23 mouse cellular contexts compared by ENCODE assay signal in the genomic region with DNA sequence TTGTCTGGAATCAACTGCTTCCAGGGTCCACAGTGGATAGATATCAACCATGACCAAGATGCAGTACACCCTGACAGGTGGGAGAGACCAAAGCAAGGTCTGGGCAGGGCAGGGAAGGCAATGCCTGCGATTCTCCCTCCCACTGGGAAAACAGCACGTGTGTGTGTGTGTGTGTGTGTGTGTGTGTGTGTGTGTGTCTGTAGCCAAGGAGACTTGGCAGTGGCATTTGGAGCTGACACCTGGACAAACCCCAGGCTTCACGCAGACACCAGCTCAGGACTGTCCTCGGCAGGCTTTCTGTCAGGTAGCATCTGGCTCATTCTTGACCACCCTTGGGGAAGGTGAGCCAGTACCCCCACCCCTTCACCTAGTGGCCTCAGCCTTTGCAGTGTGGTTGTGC. TPM values are rescaled to one million over a fixed set of nuclear protein-coding genes. Genes with fewer than 3 reads are reported as not detected.
DNase-seq lines count a peak whose midpoint lies in the region; TF ChIP-seq lines count a peak whose summit lies in the region.
"Had no signal": no experiment of that assay in that cellular context is flagged by ENCODE, and none has a peak within 500 bp of the region (broad histone marks: within the 10 kb centered on the region; RNA-seq: fewer than 3 reads in every experiment).

No protein-coding gene starts in this region.

- intact Hi-C loops in gastrocnemius, adult 2 months (cut with DNase I): no loop called here

- peaks cover 72% of the 10 kb centered on the region for H3K4me1 ChIP-seq in brown adipose tissue, adult 24 weeks (ENCODE audit: control insufficient read depth, insufficient read depth, insufficient read length, low read length)

- DNase-seq in adrenal gland, postnatal 14 days: peak; percentile 49
- DNase-seq in adrenal gland, adult 8-10 months: no peak
- no peak for DNase-seq in gastrocnemius, adult 2 months
- no peak for DNase-seq in gastrocnemius, adult 18-20 months (ENCODE audit: low spot score)
- no peak for DNase-seq in layer of hippocampus, adult 2 months (ENCODE audit: low spot score in 2 of 2)
- DNase-seq in layer of hippocampus, adult 18-20 months (ENCODE audit: low spot score in 2 of 2): no peak
- no peak for DNase-seq in lung, postnatal 10 days
- DNase-seq: cerebellum, adult 11-12 months; cerebellum, adult 9-10 months; cerebellum, postnatal 36 days; gastrocnemius, postnatal 14 days; heart, adult 11 months; heart, postnatal 14 days; heart, postnatal 4 days; kidney, adult 11 months had no signal

- TF ChIP-seq CTCF in gastrocnemius, adult 2 months (IDR thresholded peaks at IDR 0.05): no peak
- TF ChIP-seq CTCF in layer of hippocampus, adult 2 months (conservative IDR thresholded peaks at IDR 0.05): no peak

- H3K4me3 ChIP-seq in gastrocnemius, adult 2 months: no peak overlapping the region
- H3K4me3 ChIP-seq in layer of hippocampus, adult 2 months: no peak overlapping the region
- no peak overlapping the region for H3K4me3 ChIP-seq in brown adipose tissue, adult 24 weeks (ENCODE audit: insufficient read depth, low read depth, low read length)
- H3K4me3 ChIP-seq: embryonic facial prominence, embryonic 12.5 days; embryonic facial prominence, embryonic 15.5 days; forebrain, embryonic 15.5 days; heart, embryonic 12.5 days; heart, embryonic 15.5 days; hindbrain, embryonic 15.5 days; intestine, embryonic 15.5 days had no signal

- peak overlapping the region; percentile 16; the same call in 1 of the 2 replicates for H3K27ac ChIP-seq in gastrocnemius, adult 2 months
- peak overlapping the region; percentile 9; the same call in 1 of the 2 replicates for H3K27ac ChIP-seq in layer of hippocampus, adult 2 months
- H3K27ac ChIP-seq in brown adipose tissue, adult 24 weeks (replicated peaks; ENCODE audit: low read depth, low read length): peak overlapping the region; percentile 16
- H3K27ac ChIP-seq: embryonic facial prominence, embryonic 12.5 days; embryonic facial prominence, embryonic 15.5 days; forebrain, embryonic 15.5 days; heart, embryonic 15.5 days; hindbrain, embryonic 15.5 days; intestine, embryonic 15.5 days had no signal

RNA-seq across cellular contexts. Expression of gene Pde2a, which starts 58.4 kb away (rescaled TPM):
- total RNA-seq in adrenal gland, postnatal 14 days (2021): 132 and 141 TPM in 2 replicates
- total RNA-seq in adrenal gland, adult 8-10 months (2022): 100 to 1,000 TPM; 219 to 291 (median 255) TPM
- 10 to 100 TPM; 21.2 to 28.5 TPM for total RNA-seq in gastrocnemius, adult 2 months (2021)
- total RNA-seq in gastrocnemius, adult 18-20 months (2021): 10 to 100 TPM; 21.0 to 23.0 TPM
- total RNA-seq in layer of hippocampus, adult 2 months (2021): 100 to 1,000 TPM; 300 to 318 TPM
- 100 to 1,000 TPM; 327 to 333 TPM for total RNA-seq in layer of hippocampus, adult 18-20 months (2021)
- 2.6 and 12.2 TPM in 2 replicates for polyA plus RNA-seq in brown adipose tissue, adult 24 weeks (2012; ENCODE audit: insufficient read depth, insufficient read length, missing spikeins)
